Mouse (Mus musculus): ENCODE data around the gene Haus8.
"Not testable (repeated sequence)": the region's sequence is repeated elsewhere in the genome, so short reads cannot be mapped to it uniquely, and the experiment has no call there.

Gene Haus8

GRCm38 (mm10) chr8:71282621-71283020 is 9.9 kb upstream of the Haus8 start:
- no peak for DNase-seq

GRCm38 (mm10) chr8:71281731-71282130 is 9.0 kb upstream of the Haus8 start:
- DNase-seq = not testable (repeated sequence)

- DNase-seq = not testable (repeated sequence)
These were observed 6.7 kb upstream of the Haus8 start for GRCm38 (mm10) chr8:71279409-71279808.

GRCm38 (mm10) chr8:71276166-71276565 is 3.4 kb upstream of the Haus8 start:
- no peak for DNase-seq

- DNase-seq = no peak
These were observed 1.7 kb upstream of the Haus8 start for GRCm38 (mm10) chr8:71274478-71274877.

- peak; percentile 32 to 49 for DNase-seq
These were observed 397 bp upstream of the Haus8 start for GRCm38 (mm10) chr8:71273151-71273510.

- no peak for DNase-seq
These were observed 1.1 kb downstream of the Haus8 start for GRCm38 (mm10) chr8:71271630-71272029.

- DNase-seq = not testable (repeated sequence)
These were observed 4.4 kb downstream of the Haus8 start for GRCm38 (mm10) chr8:71268286-71268685.

GRCm38 (mm10) chr8:71267690-71268089 is 5.0 kb downstream of the Haus8 start:
- DNase-seq = no peak

- DNase-seq = peak in 1 of 2 experiments; percentile 38
These were observed 11.5 kb downstream of the Haus8 start for GRCm38 (mm10) chr8:71261234-71261633.

- DNase-seq = no peak
These were observed 16.0 kb downstream of the Haus8 start for GRCm38 (mm10) chr8:71256545-71257232.

GRCm38 (mm10) chr8:71248203-71248602 is 24.5 kb downstream of the Haus8 start:
- no peak for DNase-seq

- DNase-seq = no peak
These were observed 30.0 kb downstream of the Haus8 start for GRCm38 (mm10) chr8:71242757-71243156.

GRCm38 (mm10) chr8:71224560-71224959 is 48.2 kb downstream of the Haus8 start:
- peak; percentile 2 to 19 for DNase-seq

GRCm38 (mm10) chr8:71214266-71214665 is 58.5 kb downstream of the Haus8 start:
- not testable (repeated sequence) for DNase-seq

- DNase-seq = peak; percentile 1 to 8
These were observed 67.2 kb downstream of the Haus8 start for GRCm38 (mm10) chr8:71205541-71205967.
